Mouse (Mus musculus) thymus, postnatal 0 days (tissue): Measurements from ENCODE around the gene Tyw1. TPM values are rescaled to one million over a fixed set of nuclear protein-coding genes. Genes with fewer than 3 reads are reported as not detected.

ENCODE experiments used
- DNase-seq: peaks from one replicate; pipeline ENCODE4 v3.0.0-alpha.2; 2015; ENCODE audit warnings: low spot score
- polyA plus RNA-seq: library from polyadenylated mRNA; unstranded; fragments of >200 nt; fragmentation: Nextera tagmentation; extraction: Ambion mirVana; gene quantifications from 2 replicates; pipeline ENCODE4 v1.2.1, GENCODE M21; 2015

The Tyw1 gene
- polyA plus RNA-seq: 24.3 and 25.2 TPM in 2 replicates

GRCm38 (mm10) chr5:130255017-130255720, at the start of gene Tyw1, which contains the start of gene Sbds:
Gene Tyw1 (plus strand): TSS chr5:130255619.
Gene Sbds (minus strand): TSS chr5:130255530.
- DNase-seq: peak; percentile 99

DNA sequence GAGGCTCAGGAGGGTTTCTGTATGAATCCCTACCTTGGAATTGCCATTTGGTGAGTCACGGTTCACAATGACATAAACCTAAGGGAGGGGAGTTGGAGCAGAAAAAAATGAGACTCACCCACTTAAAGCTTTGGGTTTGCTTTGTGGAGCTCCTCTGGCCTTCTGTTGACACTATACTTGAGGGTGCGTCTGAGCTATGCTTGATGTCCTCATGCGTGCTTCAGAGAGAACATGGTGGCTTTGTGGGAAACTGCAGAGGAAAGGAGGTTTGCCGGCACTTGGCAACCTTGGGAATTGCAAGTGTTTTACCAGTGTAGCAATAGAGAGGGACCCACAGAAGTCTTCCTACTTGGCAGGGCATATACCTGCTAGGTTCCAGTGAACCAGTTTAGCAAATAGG, 48.1 kb upstream of the Tyw1 start:
- DNase-seq: no peak

GRCm38 (mm10) chr5:130212956-130213355, 42.5 kb upstream of the Tyw1 start:
- DNase-seq: no peak

GRCm38 (mm10) chr5:130216781-130217180, 38.6 kb upstream of the Tyw1 start, which contains the start of gene Tmem248:
Gene Tmem248 (plus strand): TSS chr5:130217081.
- no peak for DNase-seq

DNA sequence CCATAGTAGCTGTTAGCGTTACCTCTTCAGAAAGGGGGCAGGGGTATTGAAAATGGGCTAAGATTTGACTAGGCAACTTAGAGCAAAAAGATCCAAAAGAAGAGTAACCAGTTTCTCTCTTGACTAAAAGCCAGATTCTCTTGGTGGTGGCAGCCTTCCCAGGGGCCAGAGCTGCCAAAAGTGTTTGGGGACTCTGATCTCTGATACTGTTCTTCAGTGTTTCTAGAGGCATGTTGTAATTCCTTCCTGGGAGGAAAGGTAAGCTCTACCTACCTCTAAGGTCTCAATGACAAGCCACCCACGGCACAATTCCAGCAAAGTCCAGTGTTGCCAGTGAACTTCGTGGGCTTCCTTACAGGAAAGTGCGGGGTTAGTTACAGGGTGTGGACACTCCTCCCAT, 38.0 kb upstream of the Tyw1 start:
- no peak for DNase-seq

DNA sequence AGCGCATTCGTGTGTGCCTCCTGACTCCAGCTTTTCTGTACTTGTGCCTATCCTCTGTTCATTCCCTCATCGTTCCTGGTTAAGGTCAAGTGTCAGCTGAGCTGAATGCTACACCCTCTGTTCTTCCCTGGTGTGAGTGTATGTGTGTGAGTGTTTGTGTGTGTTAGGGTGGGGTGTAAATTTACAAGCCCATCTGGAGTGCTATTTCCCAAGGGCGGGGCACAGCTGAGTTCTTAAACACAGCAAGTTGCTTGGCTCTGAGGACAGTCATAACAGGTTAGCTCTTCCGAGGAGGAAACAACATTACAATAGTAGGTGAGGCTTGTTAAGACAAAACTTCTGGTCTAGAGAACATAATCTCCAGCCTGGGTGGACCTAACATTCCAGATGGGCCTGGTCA, 37.1 kb upstream of the Tyw1 start:
- DNase-seq: no peak

GRCm38 (mm10) chr5:130221316-130221715, 34.1 kb upstream of the Tyw1 start:
- no peak for DNase-seq

DNA sequence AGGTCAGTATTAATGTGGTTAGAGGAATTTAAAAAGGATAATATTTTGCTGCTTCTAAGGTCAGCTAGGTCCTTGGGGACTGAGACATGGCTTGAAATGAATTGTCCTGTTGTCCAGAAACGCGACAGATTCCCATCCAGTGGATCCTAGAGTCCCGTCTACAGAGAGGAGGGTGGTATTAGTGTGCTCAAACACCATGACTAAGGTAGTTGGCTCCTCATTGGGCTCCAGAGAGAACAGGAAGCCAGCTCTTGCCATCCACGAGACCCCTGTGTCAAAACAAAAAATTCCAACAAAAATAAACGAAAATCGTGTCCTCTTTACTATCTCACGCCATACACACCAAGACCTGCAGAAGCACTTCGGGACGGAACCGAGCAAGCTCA, 33.7 kb upstream of the Tyw1 start:
- DNase-seq: no peak

DNA sequence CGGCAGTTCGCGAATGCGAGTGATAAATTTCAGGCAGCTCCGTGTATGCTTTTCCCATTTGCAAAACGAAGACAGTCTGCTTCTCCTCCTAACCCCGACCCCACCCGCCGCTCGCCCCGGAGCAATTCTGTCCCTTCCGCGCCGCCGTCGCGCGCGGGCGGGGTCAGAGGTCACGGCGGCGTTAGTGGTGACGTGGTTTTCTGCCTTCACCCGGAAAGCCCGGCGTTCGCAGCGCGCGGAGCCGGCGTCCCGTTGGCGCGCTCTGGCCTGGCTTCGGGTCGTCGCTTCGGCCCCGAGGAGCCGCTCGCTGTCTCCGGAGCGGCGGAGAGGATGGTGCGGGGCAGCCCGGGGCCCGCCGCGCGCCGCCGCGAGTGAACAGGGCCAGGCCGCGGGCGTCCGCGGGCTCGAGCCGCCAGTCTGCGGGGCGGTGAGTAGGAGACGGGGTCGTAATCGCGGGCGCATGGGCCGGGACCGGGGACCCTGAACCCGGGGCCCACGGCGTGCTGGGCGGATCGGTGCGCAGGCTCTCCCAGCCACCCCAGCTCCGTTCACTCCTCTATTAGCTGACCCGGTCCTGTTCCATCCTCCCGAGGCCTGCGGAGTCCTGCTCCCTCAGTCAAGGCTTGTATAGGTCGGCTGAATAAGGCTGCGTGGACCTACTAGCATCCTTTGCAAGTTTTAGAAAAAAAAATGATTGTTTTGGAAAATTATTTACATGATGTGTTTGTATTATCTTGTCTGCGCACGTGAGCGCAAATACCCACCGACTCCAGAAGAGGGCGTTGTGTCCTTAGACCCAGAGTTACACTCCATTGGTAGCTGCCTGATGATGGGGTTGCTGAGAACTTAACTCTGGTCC, 33.0 kb upstream of the Tyw1 start:
- DNase-seq: peak; percentile 94

DNA sequence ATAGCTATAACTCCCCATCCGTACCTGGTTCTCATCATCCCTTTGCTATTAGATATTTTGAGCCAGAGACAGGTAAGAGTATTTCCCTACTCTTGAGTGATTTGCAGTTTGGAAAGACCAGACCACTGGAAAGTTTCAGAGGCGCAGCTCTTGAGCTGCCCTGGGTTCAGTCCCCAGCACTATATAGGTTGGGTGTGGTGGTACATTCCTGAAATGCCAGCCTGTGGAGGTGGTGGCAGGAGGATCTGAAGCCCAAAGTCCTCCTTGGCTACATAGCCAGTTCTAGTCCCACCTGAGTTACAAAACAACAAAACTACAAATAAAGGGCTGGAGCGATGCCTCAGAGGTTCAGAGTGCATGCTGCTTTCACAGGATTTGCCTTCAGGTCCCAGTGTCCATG, 28.6 kb upstream of the Tyw1 start:
- DNase-seq: no peak

DNA sequence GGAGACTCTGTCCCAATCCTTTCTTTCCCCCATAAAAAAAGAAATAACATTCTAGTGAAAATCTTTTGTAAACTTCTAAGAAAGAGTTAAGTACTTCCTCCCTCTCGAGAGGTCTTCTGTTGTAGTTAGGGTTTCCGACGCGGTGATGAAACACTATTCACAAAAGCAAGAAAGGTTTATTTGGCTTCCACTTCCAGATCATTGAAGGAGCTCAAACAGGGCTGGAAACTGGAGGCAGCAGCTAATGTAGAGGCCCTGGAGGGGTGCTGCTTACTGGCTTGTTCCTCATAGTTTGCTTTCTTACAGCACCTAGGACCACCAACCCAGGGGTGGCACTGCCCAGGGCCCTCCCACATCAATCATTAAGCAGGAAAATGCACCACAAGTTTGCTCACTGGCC, 27.3 kb upstream of the Tyw1 start:
- DNase-seq: no peak

DNA sequence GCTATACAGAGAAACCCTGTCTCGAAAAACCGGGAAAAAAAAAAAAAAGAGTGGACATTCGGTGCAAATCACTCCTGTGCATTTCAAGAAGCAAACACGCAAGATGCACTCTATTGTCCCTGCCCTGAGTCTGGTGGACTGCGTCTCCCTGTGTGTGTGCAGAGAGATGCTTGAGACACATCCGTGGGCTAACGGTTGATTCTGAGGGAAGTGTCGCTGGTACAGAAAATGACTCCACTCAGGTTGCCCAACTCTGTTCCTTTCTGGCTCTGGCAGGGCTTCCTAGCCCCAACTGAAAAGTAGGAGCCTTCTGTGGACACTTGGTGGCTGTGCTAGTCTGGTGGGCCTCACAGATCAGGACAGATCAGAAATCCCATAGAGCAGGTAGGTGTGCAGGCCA, 19.1 kb upstream of the Tyw1 start:
- no peak for DNase-seq

- DNase-seq: no peak
These were observed 16.2 kb upstream of the Tyw1 start for GRCm38 (mm10) chr5:130239236-130239635.

DNA sequence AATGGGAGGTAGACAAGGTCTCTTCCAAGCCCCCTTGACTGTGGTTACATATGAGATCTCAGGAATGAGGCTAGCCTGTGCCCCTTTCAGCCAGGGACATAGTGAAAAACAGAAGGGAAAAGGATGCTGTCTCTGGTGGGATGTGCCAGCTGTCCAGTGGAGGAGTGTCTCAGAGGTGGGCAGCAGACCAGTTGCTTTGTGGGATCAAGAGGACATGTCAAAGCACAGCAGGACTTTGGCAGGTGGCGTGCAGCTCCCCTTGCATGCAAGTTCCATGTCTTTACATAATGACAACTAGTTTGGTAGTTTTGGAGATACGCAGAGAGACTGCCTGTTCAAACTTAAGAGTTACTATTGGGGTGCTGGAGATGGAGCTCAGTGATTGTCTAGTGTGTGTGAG, 15.6 kb upstream of the Tyw1 start:
- no peak for DNase-seq

- DNase-seq: no peak
These were observed 14.0 kb upstream of the Tyw1 start for GRCm38 (mm10) chr5:130241426-130241825.

DNA sequence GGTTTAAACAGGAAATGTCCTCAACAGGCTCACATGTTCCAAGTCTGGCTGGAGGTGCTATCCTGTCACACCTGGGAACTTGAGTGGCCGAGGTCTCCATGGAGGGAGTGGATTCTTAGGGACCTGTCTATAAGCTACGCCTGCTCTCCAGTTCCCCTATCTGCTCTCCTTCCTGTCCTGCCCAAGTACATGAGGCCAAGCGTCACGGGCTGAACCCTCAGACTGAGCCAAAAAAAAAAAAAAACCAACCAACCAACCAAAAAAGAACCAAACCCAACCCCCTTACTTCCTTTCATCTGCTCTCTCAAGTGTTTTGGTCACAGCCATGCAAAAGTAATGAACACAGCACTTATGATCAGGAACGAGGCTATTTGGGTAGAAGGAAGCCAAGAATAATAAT, 7.6 kb upstream of the Tyw1 start:
- no peak for DNase-seq

DNA sequence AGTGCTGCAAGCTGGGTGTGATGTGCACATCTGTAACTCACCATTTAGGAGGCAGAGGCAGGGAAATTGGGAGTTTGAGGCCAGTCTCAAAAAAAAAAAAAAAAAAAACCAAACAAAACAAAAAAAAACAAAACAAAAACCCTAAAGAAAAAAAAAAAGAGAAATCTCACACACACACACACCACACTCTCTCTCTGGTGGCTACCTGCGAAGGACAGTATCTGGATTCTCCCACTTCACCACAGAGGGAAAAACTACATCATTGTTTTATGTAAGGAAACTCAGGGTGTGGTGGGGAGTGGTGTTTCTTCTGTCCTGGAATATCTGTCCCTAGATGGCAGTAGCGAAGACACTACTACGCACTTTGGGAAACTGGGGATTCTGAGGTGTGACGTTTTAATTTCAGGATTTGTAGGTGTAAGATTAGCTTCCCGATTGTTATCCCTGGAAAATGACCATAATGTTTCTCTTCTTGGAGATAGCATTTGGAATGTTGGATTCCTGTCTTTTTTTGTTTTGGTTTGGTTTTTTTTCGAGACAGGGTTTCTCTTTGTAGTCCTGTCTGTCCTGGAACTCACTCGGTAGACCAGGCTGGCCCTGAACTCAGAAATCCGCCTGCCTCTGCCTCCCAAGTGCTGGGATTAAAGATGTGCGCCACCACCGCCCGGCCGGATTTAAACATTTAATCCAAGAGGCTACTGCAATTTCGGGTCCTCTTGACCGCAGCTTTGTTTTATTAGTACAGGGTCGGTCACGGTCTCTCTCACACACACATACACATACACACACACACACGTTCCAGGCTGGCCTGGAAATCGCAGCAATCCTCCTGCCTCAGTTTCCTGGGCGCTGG, 1.0 kb upstream of the Tyw1 start:
- peak; percentile 19 for DNase-seq

- DNase-seq: peak; percentile 5
These were observed 543 bp downstream of the Tyw1 start for GRCm38 (mm10) chr5:130255799-130256525.

DNA sequence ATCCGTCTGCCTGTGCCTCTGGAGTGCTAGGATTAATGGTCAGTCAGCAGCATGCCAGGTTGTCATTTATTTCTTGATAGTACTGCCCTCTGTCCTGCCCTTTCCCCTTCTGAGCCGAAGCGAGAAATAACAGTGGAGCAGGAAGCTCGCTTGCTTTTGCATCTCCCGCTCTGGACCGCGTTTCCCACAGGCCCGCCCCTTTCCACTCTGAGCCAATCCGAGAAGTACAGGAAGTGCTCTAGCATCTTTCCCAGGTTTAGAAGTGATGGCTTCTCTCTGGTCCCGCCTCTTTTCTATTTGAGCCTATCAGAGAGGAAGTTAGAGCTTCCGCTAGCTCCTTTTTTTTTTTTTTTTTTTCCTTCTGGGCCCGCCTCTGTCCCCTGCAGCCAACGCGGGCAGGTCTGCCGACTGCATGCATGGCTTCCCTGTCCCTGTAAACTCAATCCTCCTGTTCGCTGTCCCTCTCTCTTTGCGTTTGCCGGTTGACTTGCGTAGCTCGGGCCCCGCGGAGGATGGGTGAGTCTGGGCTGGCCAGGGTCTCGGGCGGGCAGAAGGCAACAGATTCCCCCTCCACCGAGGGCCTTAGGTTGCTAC, 1.4 kb downstream of the Tyw1 start:
- DNase-seq: peak; percentile 96

DNA sequence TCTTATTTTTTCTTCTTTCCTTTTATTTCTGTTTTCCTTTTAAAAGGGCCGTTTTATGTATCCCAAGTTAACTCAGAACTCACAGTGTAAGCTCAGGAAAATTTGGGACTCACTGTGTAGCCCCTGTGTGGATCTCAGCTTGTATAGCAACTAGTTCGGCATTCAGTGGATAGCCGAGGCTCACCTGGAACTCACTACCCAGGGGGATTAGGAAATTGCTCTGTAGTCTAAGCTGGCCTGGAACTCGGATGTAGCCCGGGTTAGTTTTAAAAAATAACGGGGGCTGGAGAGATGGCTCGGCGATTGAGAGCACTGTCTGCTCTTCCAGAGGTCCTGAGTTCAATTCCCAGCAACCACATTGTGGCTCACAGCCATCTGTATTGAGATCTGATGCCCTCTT, 1.9 kb downstream of the Tyw1 start:
- no peak for DNase-seq

DNA sequence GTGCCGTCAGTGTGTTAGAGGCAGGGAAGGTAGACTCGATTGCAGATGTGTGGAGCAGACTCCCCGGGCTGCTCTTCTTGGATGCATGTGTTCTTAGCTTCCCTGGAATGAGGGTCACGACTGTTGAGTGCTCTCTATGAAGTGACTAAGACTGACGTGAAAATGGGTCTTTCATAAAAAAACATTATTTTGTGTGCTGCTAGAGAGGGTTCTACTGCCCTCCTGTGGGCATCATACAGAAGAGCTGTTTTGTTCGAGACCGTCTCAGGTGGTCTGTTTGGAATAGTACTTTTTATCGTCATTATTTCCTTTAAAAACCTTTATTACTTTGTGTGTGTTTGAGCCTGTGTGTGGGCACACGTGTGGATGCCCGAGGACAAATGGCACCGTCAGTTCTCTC, 8.0 kb downstream of the Tyw1 start:
- peak; percentile 12 for DNase-seq
